Mouse (Mus musculus) liver, adult 2 months (tissue): ENCODE measurements around the gene Prkar2a.

Source experiments
- CTCF ChIP-seq: fragments of 200-500 bp; IDR thresholded peaks from 2 replicates; pipeline ENCODE4 v1.5.1; 2011; ENCODE audit warnings: low read depth, low read length, control low read depth
- POLR2A ChIP-seq: fragments of 200-500 bp; IDR thresholded peaks from 2 replicates; pipeline ENCODE4 v1.6.1; 2011; ENCODE audit warnings: low read length, control low read depth; ENCODE audit not compliant: insufficient read depth; ENCODE audit errors: extremely low read depth

- no peak for TF ChIP-seq POLR2A
- no peak for TF ChIP-seq CTCF
Measured at GRCm38 (mm10) chr9:108747694-108748093, 58.6 kb downstream of the Prkar2a start.
